Mouse (Mus musculus) adrenal gland, postnatal 36 days (tissue): ENCODE results near the gene Gm20815. TPM values are rescaled to one million over a fixed set of nuclear protein-coding genes. Genes with fewer than 3 reads are reported as not detected.
"Not testable (repeated sequence)": the region's sequence is repeated elsewhere in the genome, so short reads cannot be mapped to it uniquely, and the experiment has no call there.

Source experiments
- DNase-seq, 2 experiments: peaks; one replicate each; pipeline ENCODE4 v3.0.0; 2021; ENCODE audit warnings: mixed read lengths in 1 of 2
- long read RNA-seq, 2 experiments: library from polyadenylated mRNA; stranded (forward); transcript quantifications; one replicate each; pipeline ENCODE4 v2.0.0; 2021; ENCODE audit warnings: borderline sequencing depth in 2 of 2
- total RNA-seq, 2 experiments: library from RNA; stranded (reverse); gene quantifications; 2 replicates each; pipeline ENCODE4 v1.2.3; 2021

The Gm20815 gene
- total RNA-seq, result not detected
- long read RNA-seq, experiment 1, result 0 reads
- long read RNA-seq, experiment 2, result 0 reads

DNA sequence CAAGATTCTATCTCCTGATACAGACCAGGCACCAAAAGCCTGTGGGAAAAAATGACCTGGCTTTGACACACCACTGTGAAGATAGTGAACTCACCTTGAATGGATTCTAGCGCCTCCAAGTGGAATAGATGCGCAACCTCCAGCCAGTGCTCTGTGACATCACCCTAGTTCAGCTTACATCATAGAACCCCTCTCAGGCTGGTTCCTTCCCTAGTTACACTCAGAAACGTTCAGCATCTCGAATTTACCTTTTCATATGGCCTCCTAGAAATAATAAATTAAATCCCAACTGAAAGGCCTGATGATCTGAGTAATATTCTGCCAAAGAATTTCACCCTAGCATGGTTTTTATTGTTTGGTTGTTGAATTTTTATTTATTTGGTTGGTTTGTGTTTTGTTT, at the start of gene Gm20815:
TSS of gene Gm20815 (minus strand) at position 101 of the 400 bp plus-strand sequence.
- not testable (repeated sequence) for DNase-seq
